Mouse (Mus musculus): Measurements from ENCODE around the gene Ptch1.

- no peak for TF ChIP-seq HCFC1 (IDR thresholded peaks at IDR 0.05; ENCODE audit: borderline replicate concordance, insufficient read depth, low read length)
- TF ChIP-seq ZC3H11A (IDR thresholded peaks at IDR 0.05; ENCODE audit: borderline replicate concordance, low read depth, low read length) = no peak
These were observed 45.2 kb downstream of the Ptch1 start for GRCm38 (mm10) chr13:63528164-63528675.
